Mouse (Mus musculus) C2C12 (cell line): ENCODE measurements around the gene Large1.

Source experiments
- CTCF ChIP-seq: IDR thresholded peaks from one replicate; pipeline ENCODE4 v1.5.1; 2011; ENCODE audit not compliant: control insufficient read depth, insufficient read depth, insufficient read length
- FOSL1 ChIP-seq: IDR thresholded peaks from one replicate; pipeline ENCODE4 v1.8.0; 2011; ENCODE audit warnings: mild to moderate bottlenecking, low read length; ENCODE audit not compliant: poor library complexity, insufficient read depth, severe bottlenecking
- MAX ChIP-seq: IDR thresholded peaks from one replicate; pipeline ENCODE4 v1.6.1; 2011; ENCODE audit warnings: mild to moderate bottlenecking, control low read depth
- MYOG ChIP-seq: IDR thresholded peaks from one replicate; pipeline ENCODE4 v1.6.1; 2011; ENCODE audit not compliant: control insufficient read depth, insufficient read length; ENCODE audit errors: extremely low read depth
- USF1 ChIP-seq: IDR thresholded peaks from one replicate; pipeline ENCODE4 v1.6.1; 2011; ENCODE audit warnings: low read depth, mild to moderate bottlenecking, control low read depth, moderate library complexity

- no peak for TF ChIP-seq MAX
- no peak for TF ChIP-seq CTCF
- no peak for TF ChIP-seq USF1
- no peak for TF ChIP-seq FOSL1
- no peak for TF ChIP-seq MYOG
These were observed 127.7 kb downstream of the Large1 start for GRCm38 (mm10) chr8:73225654-73226053.
